ENCODE assay signal across 9 mouse cellular contexts in the genomic region with DNA sequence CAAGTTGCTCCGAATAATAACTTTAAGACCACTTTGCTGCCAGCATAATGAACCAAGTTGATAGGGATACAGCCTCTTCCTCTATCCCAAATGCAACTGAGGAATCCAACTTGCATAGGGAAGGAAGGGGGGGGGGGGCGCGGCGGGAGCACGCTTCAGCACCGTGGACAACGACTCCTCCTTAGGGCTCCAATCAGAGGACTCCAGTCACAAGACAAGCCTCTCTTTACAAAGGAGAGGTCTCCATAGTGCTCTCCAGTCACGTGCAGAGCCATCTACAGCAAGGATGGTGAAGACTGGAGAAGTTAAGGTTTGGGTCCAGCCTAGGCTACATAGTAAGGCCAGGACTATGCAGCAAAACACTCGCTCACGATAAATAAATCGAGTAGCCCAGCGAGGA. TPM values are rescaled to one million over a fixed set of nuclear protein-coding genes. Genes with fewer than 3 reads are reported as not detected.
DNase-seq lines count a peak whose midpoint lies in the region; ATAC-seq and TF ChIP-seq lines count a peak whose summit lies in the region.
"Had no signal": no experiment of that assay in that cellular context is flagged by ENCODE, and none has a peak within 500 bp of the region (broad histone marks: within the 10 kb centered on the region; RNA-seq: fewer than 3 reads in every experiment).

No protein-coding gene starts in this region.

- ATAC-seq in hindbrain, embryonic 11.5 days (ENCODE audit: low FRiP score), result no peak
- ATAC-seq in hindbrain, embryonic 13.5 days (ENCODE audit: low FRiP score), result no peak
- ATAC-seq in limb, embryonic 14.5 days (ENCODE audit: low FRiP score, low read depth), result peak; percentile 65; the same call in 1 of the 2 replicates

- peaks cover 7% of the 10 kb centered on the region for H3K27me3 ChIP-seq in hindbrain, embryonic 11.5 days (ENCODE audit: control insufficient read depth, insufficient read depth, low read length)
- peaks cover 23% of the 10 kb centered on the region for H3K27me3 ChIP-seq in hindbrain, embryonic 13.5 days
- no peaks in the 10 kb centered on the region for H3K27me3 ChIP-seq in CH12.LX (replicated peaks)
- peaks cover 10% of the 10 kb centered on the region for H3K27me3 ChIP-seq in limb, embryonic 14.5 days (ENCODE audit: control insufficient read depth, insufficient read depth, low read length)

- peaks cover 13% of the 10 kb centered on the region for H3K4me1 ChIP-seq in hindbrain, embryonic 11.5 days (replicated peaks; ENCODE audit: control insufficient read depth, insufficient read depth, low read length)
- peaks cover 47% of the 10 kb centered on the region for H3K4me1 ChIP-seq in hindbrain, embryonic 13.5 days (replicated peaks)
- peaks cover 6 to 23% of the 10 kb centered on the region in 2 experiments; a peak in 3 of 4 replicates for H3K4me1 ChIP-seq in CH12.LX (ENCODE audit: control insufficient read depth in 1 of 2, insufficient read depth in 2 of 2)
- H3K4me1 ChIP-seq in cortical plate, adult 2 months (ENCODE audit: control insufficient read depth, insufficient read depth, low read length), result peaks cover 6% of the 10 kb centered on the region
- peaks cover 21% of the 10 kb centered on the region for H3K4me1 ChIP-seq in limb, embryonic 14.5 days (ENCODE audit: control insufficient read depth, insufficient read depth, low read length)

- no peak for TF ChIP-seq POLR2A in CH12.LX (IDR thresholded peaks at IDR 0.05; ENCODE audit: low read depth, low read length)
- no peak for TF ChIP-seq POLR2A in cortical plate, adult 2 months (IDR thresholded peaks at IDR 0.05; ENCODE audit: extremely low read depth, insufficient read depth, low read length)
- no peak for TF ChIP-seq POLR2A in limb, embryonic 14.5 days (IDR thresholded peaks at IDR 0.05; ENCODE audit: borderline replicate concordance, extremely low read depth, insufficient read depth, insufficient read length)

- DNase-seq in hindbrain, embryonic 11.5 days (ENCODE audit: low spot score), result peak; percentile 51
- no peak for DNase-seq in CH12.LX (ENCODE audit: extremely low read depth)
- peak; percentile 63 for DNase-seq in limb, embryonic 14.5 days (ENCODE audit: low spot score)
- DNase-seq in spleen, adult 18-20 months, result no peak
- DNase-seq in thymus, postnatal 4 days, result no peak
- no peak for DNase-seq in thymus, postnatal 25 days

- no peak overlapping the region for H3K4me3 ChIP-seq in hindbrain, embryonic 11.5 days (ENCODE audit: low read depth, low read length)
- no peak overlapping the region for H3K4me3 ChIP-seq in hindbrain, embryonic 13.5 days
- H3K4me3 ChIP-seq in CH12.LX (replicated peaks in 1 of 3; ENCODE audit: low read depth in 2 of 3, low read length in 2 of 3, poor library complexity in 1 of 3), result no peak overlapping the region
- peak overlapping the region; percentile 72 for H3K4me3 ChIP-seq in cortical plate, adult 2 months (ENCODE audit: insufficient read depth, low read length)
- no peak overlapping the region for H3K4me3 ChIP-seq in limb, embryonic 14.5 days (replicated peaks; ENCODE audit: low read length)
- H3K4me3 ChIP-seq: heart, embryonic 10.5 days had no signal

- H3K27ac ChIP-seq in hindbrain, embryonic 11.5 days (ENCODE audit: low read depth, low read length), result no peak overlapping the region
- no peak overlapping the region for H3K27ac ChIP-seq in hindbrain, embryonic 13.5 days
- H3K27ac ChIP-seq in CH12.LX (ENCODE audit: insufficient read depth, low read depth), result no peak overlapping the region
- no peak overlapping the region for H3K27ac ChIP-seq in cortical plate, adult 2 months (ENCODE audit: insufficient read depth, low read length)
- H3K27ac ChIP-seq in limb, embryonic 14.5 days (replicated peaks; ENCODE audit: low read depth, low read length), result no peak overlapping the region
- H3K27ac ChIP-seq: heart, embryonic 10.5 days had no signal

- no peak for TF ChIP-seq RAD21 in CH12.LX (IDR thresholded peaks at IDR 0.05; ENCODE audit: low read depth, low read length)

- H3K36me3 ChIP-seq in hindbrain, embryonic 11.5 days (ENCODE audit: control insufficient read depth, insufficient read depth, low read length), result no peaks in the 10 kb centered on the region
- peaks cover 6% of the 10 kb centered on the region; the same call in 1 of the 2 replicates for H3K36me3 ChIP-seq in hindbrain, embryonic 13.5 days
- H3K36me3 ChIP-seq in CH12.LX (replicated peaks in 1 of 2; ENCODE audit: control insufficient read depth in 1 of 2, insufficient read depth in 1 of 2, low read length in 1 of 2), result peaks cover 0 to 4% of the 10 kb centered on the region in 2 experiments
- peaks cover 5% of the 10 kb centered on the region for H3K36me3 ChIP-seq in limb, embryonic 14.5 days (ENCODE audit: control insufficient read depth, insufficient read depth, low read length)

- H3K4me2 ChIP-seq in hindbrain, embryonic 11.5 days (replicated peaks; ENCODE audit: low read depth, low read length), result no peak overlapping the region
- no peak overlapping the region for H3K4me2 ChIP-seq in hindbrain, embryonic 13.5 days
- H3K4me2 ChIP-seq in CH12.LX (ENCODE audit: insufficient read depth, low read depth, poor library complexity, severe bottlenecking), result no peak overlapping the region
- H3K4me2 ChIP-seq in limb, embryonic 14.5 days (replicated peaks; ENCODE audit: low read depth, low read length, severe bottlenecking), result no peak overlapping the region

- no peaks in the 10 kb centered on the region for H3K79me2 ChIP-seq in CH12.LX (replicated peaks; ENCODE audit: control insufficient read depth, extremely low read depth, insufficient read depth, poor library complexity, severe bottlenecking)

- no peak for TF ChIP-seq CTCF in CH12.LX (conservative IDR thresholded peaks at IDR 0.05 in 1 of 2, IDR thresholded peaks at IDR 0.05 in 1 of 2; ENCODE audit: low read depth in 2 of 2, low read length in 2 of 2)
- no peak for TF ChIP-seq CTCF in cortical plate, adult 2 months (IDR thresholded peaks at IDR 0.05; ENCODE audit: extremely low read depth, insufficient read depth, low read length)

- WGBS in hindbrain, embryonic 11.5 days, result 13% methylated on average over 12 of the region's 12 CpGs
- 15% methylated on average over 11 of the region's 12 CpGs for WGBS in hindbrain, embryonic 13.5 days
- 16% methylated on average over 10 of the region's 12 CpGs for WGBS in limb, embryonic 14.5 days

- in situ Hi-C loops in CH12.LX (cut with MboI; ENCODE audit: low pct_ligation_motif_present, low pct_unique_long_range_greater_than_20kb, low sequenced_read_pairs), result loop anchor here (5.0 kb wide), 1 partner anchor 134 kb away; no protein-coding TSS in a partner anchor

- TF ChIP-seq EP300 in CH12.LX (IDR thresholded peaks at IDR 0.05; ENCODE audit: low read length), result no peak

- dilution Hi-C loops in CH12.LX (cut with MboI; ENCODE audit: extremely low pct_ligation_motif_present, extremely low pct_unique_long_range_greater_than_20kb, low sequenced_read_pairs), result no loop called here

- H3K9ac ChIP-seq in hindbrain, embryonic 11.5 days (ENCODE audit: low read depth, low read length), result no peak overlapping the region
- no peak overlapping the region for H3K9ac ChIP-seq in hindbrain, embryonic 13.5 days
- H3K9ac ChIP-seq in CH12.LX (ENCODE audit: insufficient read depth, low read depth), result no peak overlapping the region
- H3K9ac ChIP-seq in limb, embryonic 14.5 days (ENCODE audit: low read depth, low read length, severe bottlenecking), result no peak overlapping the region

- no peaks in the 10 kb centered on the region for H3K9me3 ChIP-seq in hindbrain, embryonic 11.5 days (ENCODE audit: control insufficient read depth, low read length)
- no peaks in the 10 kb centered on the region for H3K9me3 ChIP-seq in hindbrain, embryonic 13.5 days
- H3K9me3 ChIP-seq in CH12.LX (replicated peaks; ENCODE audit: low read length), result no peaks in the 10 kb centered on the region
- no peaks in the 10 kb centered on the region for H3K9me3 ChIP-seq in limb, embryonic 14.5 days (ENCODE audit: control insufficient read depth, low read length)
- H3K9me3 ChIP-seq: heart, embryonic 10.5 days had no signal

TF ChIP-seq in CH12.LX, 34 proteins besides CTCF, POLR2A, EP300 and RAD21:
- no peak for TF ChIP-seq SMC3 (IDR thresholded peaks at IDR 0.05; ENCODE audit: low read depth, low read length)
- peak; percentile 48 for TF ChIP-seq BHLHE40 (IDR thresholded peaks at IDR 0.05; ENCODE audit: low read depth, low read length)

RNA-seq across cellular contexts. Expression of a gene that starts 2.1 kb away (rescaled TPM):
- polyA plus RNA-seq in hindbrain, embryonic 11.5 days (2014; fragmentation: Nextera tagmentation; extraction: Ambion mirVana), result 0.56 and 0.73 TPM in 2 replicates
- polyA plus RNA-seq in hindbrain, embryonic 13.5 days (2015; fragmentation: Nextera tagmentation; extraction: Ambion mirVana), result 5.1 and 6.8 TPM in 2 replicates
- not detected in 2 replicates for total RNA-seq in CH12.LX (2012; rRNA removed)
- total RNA-seq in CH12.LX (2014; rRNA removed), result not detected in 2 replicates
- polyA plus RNA-seq in CH12.LX (2012; ENCODE audit: insufficient read length, low read depth), result not detected in 2 replicates
- polyA plus RNA-seq in cortical plate, adult 2 months (2012; rRNA removed), result 156 and 181 TPM in 2 replicates
- 1.3 and 1.5 TPM in 2 replicates for polyA plus RNA-seq in limb, embryonic 14.5 days (2012; rRNA removed)
- 0.55 and 0.92 TPM in 2 replicates for polyA plus RNA-seq in limb, embryonic 14.5 days (2014; fragmentation: Nextera tagmentation; extraction: Ambion mirVana)

RNA-seq across cellular contexts. Expression of a gene that starts 30.2 kb away (rescaled TPM):
- polyA plus RNA-seq in hindbrain, embryonic 11.5 days (2014; fragmentation: Nextera tagmentation; extraction: Ambion mirVana), result 75.6 and 93.2 TPM in 2 replicates
- polyA plus RNA-seq in hindbrain, embryonic 13.5 days (2015; fragmentation: Nextera tagmentation; extraction: Ambion mirVana), result 86.8 and 88.0 TPM in 2 replicates
- total RNA-seq in CH12.LX (2012; rRNA removed), result 63.9 and 69.8 TPM in 2 replicates
- 69.4 and 78.7 TPM in 2 replicates for total RNA-seq in CH12.LX (2014; rRNA removed)
- 66.4 and 68.7 TPM in 2 replicates for polyA plus RNA-seq in CH12.LX (2012; ENCODE audit: insufficient read length, low read depth)
- 134 and 137 TPM in 2 replicates for polyA plus RNA-seq in cortical plate, adult 2 months (2012; rRNA removed)
- polyA plus RNA-seq in limb, embryonic 14.5 days (2012; rRNA removed), result 79.8 and 85.3 TPM in 2 replicates
- polyA plus RNA-seq in limb, embryonic 14.5 days (2014; fragmentation: Nextera tagmentation; extraction: Ambion mirVana), result 59.0 and 66.9 TPM in 2 replicates

Comparison
In these comparisons a context has a peak if more than half of its experiments do, and no peak if none do; other contexts are left out.
1. DNase-seq: peak in hindbrain, embryonic 11.5 days (single experiment) and limb, embryonic 14.5 days (single experiment); none in CH12.LX (single experiment), spleen, adult 18-20 months (0 of 2), thymus, postnatal 4 days (single experiment) and thymus, postnatal 25 days (single experiment).
2. RNA of a gene that starts 2.1 kb away (polyA plus RNA-seq): 156 to 181 TPM in cortical plate, adult 2 months; 5.1 to 6.8 TPM in hindbrain, embryonic 13.5 days, 0.55 to 1.5 TPM in limb, embryonic 14.5 days, 0.56 to 0.73 TPM in hindbrain, embryonic 11.5 days and not detected in CH12.LX; every median in the first group is over 10 times any median in the second.